Mouse (Mus musculus): ENCODE results near the gene Cyb561a3. TPM values are rescaled to one million over a fixed set of nuclear protein-coding genes. Genes with fewer than 3 reads are reported as not detected.
"Not testable (repeated sequence)": the region's sequence is repeated elsewhere in the genome, so short reads cannot be mapped to it uniquely, and the experiment has no call there.

The Cyb561a3 gene
- polyA plus RNA-seq (2012): 0.30 and 0.42 TPM in 2 replicates

DNA sequence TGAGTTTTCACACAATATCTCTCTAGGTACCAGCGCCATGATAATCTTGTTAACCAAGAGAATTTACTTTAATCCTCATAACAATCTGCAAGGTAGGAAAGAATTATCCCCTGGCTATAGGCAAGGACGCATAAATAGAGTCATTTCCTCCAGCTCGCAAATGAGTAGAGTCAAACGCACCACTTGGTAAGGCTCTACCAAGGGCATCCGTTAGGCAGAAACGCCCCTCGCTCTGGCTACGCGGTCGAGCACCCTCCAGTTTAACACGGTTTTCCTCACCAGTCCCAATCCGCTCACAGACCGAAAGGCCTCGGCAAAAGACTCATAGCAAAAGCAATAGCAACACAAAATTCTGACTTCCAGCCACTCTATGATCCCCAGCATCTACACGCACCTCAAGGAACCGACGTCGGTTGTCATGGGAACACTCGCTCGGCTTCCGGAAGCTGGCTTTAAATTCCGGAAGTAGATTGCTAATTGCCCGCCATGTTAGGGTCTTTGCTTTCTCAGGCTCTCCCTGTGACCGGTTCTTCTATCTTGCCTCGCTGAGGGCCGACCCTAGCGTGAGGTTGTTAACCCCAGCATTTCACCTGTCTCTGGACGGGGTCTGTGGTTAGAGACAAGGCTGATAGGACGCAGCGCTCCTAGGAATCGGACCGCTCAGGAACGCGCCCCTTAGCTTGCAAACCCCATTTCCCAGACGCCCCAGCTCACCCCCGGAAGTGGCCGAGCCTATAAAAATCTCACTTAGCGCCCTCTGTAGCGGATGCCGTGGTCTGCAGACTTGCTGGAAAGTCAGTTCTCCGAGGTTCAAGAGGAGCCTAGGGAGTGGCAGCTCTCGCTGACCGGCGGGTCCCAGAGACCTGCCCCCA is at the start of gene Cyb561a3, which contains the start of gene Tmem138:
Cyb561a3 (plus strand) TSS at position 483 of the 872 bp plus-strand sequence.
Tmem138 (minus strand) TSS at position 673 of the 872 bp plus-strand sequence.
- Histone ChIP-seq H3K9me3 (ENCODE audit: control insufficient read depth, low read length) (no peaks in the 10 kb centered on the region), H3K36me3 (ENCODE audit: control insufficient read depth) (peaks cover 40% of the 10 kb centered on the region), H3K4me3 (replicated peaks) (peak within 1 kb of the TSS; percentile 88), H3K4me1 (ENCODE audit: control insufficient read depth) (peaks cover 39% of the 10 kb centered on the region), H3K27me3 (ENCODE audit: control insufficient read depth) (no peaks in the 10 kb centered on the region)
- TF ChIP-seq GATA1 (IDR thresholded peaks at IDR 0.05; ENCODE audit: low read length) (no peak), TAL1 (IDR thresholded peaks at IDR 0.05; ENCODE audit: low read length) (no peak)

- H3K27me3 ChIP-seq (ENCODE audit: control insufficient read depth): no peaks in the 10 kb centered on the region
- no peak for TF ChIP-seq GATA1 (IDR thresholded peaks at IDR 0.05; ENCODE audit: low read length)
- no peak for TF ChIP-seq TAL1 (IDR thresholded peaks at IDR 0.05; ENCODE audit: low read length)
- no peaks in the 10 kb centered on the region for H3K9me3 ChIP-seq (ENCODE audit: control insufficient read depth, low read length)
- H3K4me1 ChIP-seq (ENCODE audit: control insufficient read depth): peaks cover 23% of the 10 kb centered on the region
- H3K36me3 ChIP-seq (ENCODE audit: control insufficient read depth): peaks cover 87% of the 10 kb centered on the region
- H3K4me3 ChIP-seq (replicated peaks): no peak overlapping the region
Measured at GRCm38 (mm10) chr19:10530082-10530481, 46.9 kb upstream of the Cyb561a3 start.

- Histone ChIP-seq H3K27me3 (ENCODE audit: control insufficient read depth) (no peaks in the 10 kb centered on the region), H3K9me3 (ENCODE audit: control insufficient read depth, low read length) (no peaks in the 10 kb centered on the region), H3K4me1 (ENCODE audit: control insufficient read depth) (peaks cover 16% of the 10 kb centered on the region), H3K36me3 (ENCODE audit: control insufficient read depth) (peaks cover 100% of the 10 kb centered on the region), H3K4me3 (replicated peaks) (no peak overlapping the region)
- TF ChIP-seq GATA1 (IDR thresholded peaks at IDR 0.05; ENCODE audit: low read length): no peak
- TF ChIP-seq TAL1 (IDR thresholded peaks at IDR 0.05; ENCODE audit: low read length): no peak
Measured at GRCm38 (mm10) chr19:10539454-10539853, 37.5 kb upstream of the Cyb561a3 start.

GRCm38 (mm10) chr19:10555624-10556510 is 21.1 kb upstream of the Cyb561a3 start, which contains the start of gene Tmem216:
TSS of gene Tmem216 (minus strand) at chr19:10556238.
- peaks cover 26% of the 10 kb centered on the region for H3K4me1 ChIP-seq (ENCODE audit: control insufficient read depth)
- TF ChIP-seq GATA1 (IDR thresholded peaks at IDR 0.05; ENCODE audit: low read length) (no peak), TAL1 (IDR thresholded peaks at IDR 0.05; ENCODE audit: low read length) (no peak)
- H3K36me3 ChIP-seq (ENCODE audit: control insufficient read depth): peaks cover 11% of the 10 kb centered on the region
- peak within 1 kb of the TSS; percentile 80 for H3K4me3 ChIP-seq (replicated peaks)
- H3K27me3 ChIP-seq (ENCODE audit: control insufficient read depth): no peaks in the 10 kb centered on the region
- no peaks in the 10 kb centered on the region for H3K9me3 ChIP-seq (ENCODE audit: control insufficient read depth, low read length)

GRCm38 (mm10) chr19:10557001-10557400 is 20.0 kb upstream of the Cyb561a3 start:
- TF ChIP-seq TAL1 (IDR thresholded peaks at IDR 0.05; ENCODE audit: low read length) (no peak), GATA1 (IDR thresholded peaks at IDR 0.05; ENCODE audit: low read length) (no peak)
- Histone ChIP-seq H3K9me3 (ENCODE audit: control insufficient read depth, low read length) (no peaks in the 10 kb centered on the region), H3K4me3 (replicated peaks) (no peak overlapping the region), H3K36me3 (ENCODE audit: control insufficient read depth) (peaks cover 2% of the 10 kb centered on the region; the same call in 1 of the 2 replicates), H3K4me1 (ENCODE audit: control insufficient read depth) (peaks cover 26% of the 10 kb centered on the region), H3K27me3 (ENCODE audit: control insufficient read depth) (no peaks in the 10 kb centered on the region)

- Histone ChIP-seq H3K4me3 (replicated peaks) (no peak overlapping the region), H3K27me3 (ENCODE audit: control insufficient read depth) (no peaks in the 10 kb centered on the region), H3K36me3 (ENCODE audit: control insufficient read depth) (peaks cover 2% of the 10 kb centered on the region; the same call in 1 of the 2 replicates), H3K4me1 (ENCODE audit: control insufficient read depth) (peaks cover 26% of the 10 kb centered on the region), H3K9me3 (ENCODE audit: control insufficient read depth, low read length) (no peaks in the 10 kb centered on the region)
- TF ChIP-seq GATA1 (IDR thresholded peaks at IDR 0.05; ENCODE audit: low read length): no peak
- no peak for TF ChIP-seq TAL1 (IDR thresholded peaks at IDR 0.05; ENCODE audit: low read length)
Measured at GRCm38 (mm10) chr19:10557430-10557829, 19.5 kb upstream of the Cyb561a3 start.

DNA sequence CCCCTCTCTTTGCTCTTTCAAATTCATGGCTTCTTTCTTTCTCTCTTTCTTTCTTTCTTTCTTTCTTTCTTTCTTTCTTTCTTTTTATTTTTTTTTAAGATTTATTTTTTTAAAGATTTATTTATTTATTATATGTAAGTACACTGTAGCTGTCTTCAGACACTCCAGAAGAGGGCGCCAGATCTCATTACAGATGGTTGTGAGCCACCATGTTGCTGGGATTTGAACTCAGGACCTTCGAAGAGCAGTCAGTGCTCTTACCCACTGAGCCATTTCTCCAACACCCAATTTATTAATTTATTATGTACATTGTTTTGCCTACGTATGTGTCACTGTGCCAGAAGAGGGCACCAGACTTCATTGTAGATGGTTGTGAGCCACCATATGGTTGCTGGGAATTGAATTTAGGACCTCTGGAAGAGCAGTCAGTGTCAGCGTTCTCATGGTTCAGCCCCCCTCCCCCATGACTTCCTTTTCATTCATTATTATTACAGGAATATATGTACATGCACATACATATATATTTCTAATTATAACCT is 19.1 kb upstream of the Cyb561a3 start:
- H3K4me3 ChIP-seq (replicated peaks); H3K36me3 ChIP-seq (ENCODE audit: control insufficient read depth); H3K27me3 ChIP-seq (ENCODE audit: control insufficient read depth); H3K9me3 ChIP-seq (ENCODE audit: control insufficient read depth, low read length): not testable (repeated sequence)
- H3K4me1 ChIP-seq (ENCODE audit: control insufficient read depth): peaks cover 26% of the 10 kb centered on the region

GRCm38 (mm10) chr19:10560108-10560507 is 16.9 kb upstream of the Cyb561a3 start:
- no peaks in the 10 kb centered on the region; the same call in 1 of the 2 replicates for H3K27me3 ChIP-seq (ENCODE audit: control insufficient read depth)
- TF ChIP-seq TAL1 (IDR thresholded peaks at IDR 0.05; ENCODE audit: low read length) (no peak), GATA1 (IDR thresholded peaks at IDR 0.05; ENCODE audit: low read length) (no peak)
- H3K9me3 ChIP-seq (ENCODE audit: control insufficient read depth, low read length): no peaks in the 10 kb centered on the region
- H3K4me3 ChIP-seq (replicated peaks): no peak overlapping the region
- no peaks in the 10 kb centered on the region for H3K36me3 ChIP-seq (ENCODE audit: control insufficient read depth)
- peaks cover 18% of the 10 kb centered on the region for H3K4me1 ChIP-seq (ENCODE audit: control insufficient read depth)

All from erythroblast, embryonic 14.5 days (primary cell).